Mouse (Mus musculus) lung, postnatal 0 days (tissue): Measurements from ENCODE around the gene Tbc1d32.

Experiments
- CTCF ChIP-seq: IDR thresholded peaks from 2 replicates; pipeline ENCODE4 v1.5.1; 2016; ENCODE audit warnings: antibody characterized with exemption, mild to moderate bottlenecking
- EP300 ChIP-seq: IDR thresholded peaks from 2 replicates; pipeline ENCODE4 v1.6.1; 2016; ENCODE audit warnings: antibody characterized with exemption, mild to moderate bottlenecking, control low read depth

GRCm38 (mm10) chr10:56210343-56210742 is 18.1 kb downstream of the Tbc1d32 start:
- TF ChIP-seq CTCF (no peak), EP300 (no peak)
